Mouse (Mus musculus): ENCODE measurements at regions not wholly inside any gene's neighbourhood (a gene's known extent, or its start where the extent isn't known, plus 50 kb on each side); places are given as distances from the start of the nearest gene placed in this dataset.

DNA sequence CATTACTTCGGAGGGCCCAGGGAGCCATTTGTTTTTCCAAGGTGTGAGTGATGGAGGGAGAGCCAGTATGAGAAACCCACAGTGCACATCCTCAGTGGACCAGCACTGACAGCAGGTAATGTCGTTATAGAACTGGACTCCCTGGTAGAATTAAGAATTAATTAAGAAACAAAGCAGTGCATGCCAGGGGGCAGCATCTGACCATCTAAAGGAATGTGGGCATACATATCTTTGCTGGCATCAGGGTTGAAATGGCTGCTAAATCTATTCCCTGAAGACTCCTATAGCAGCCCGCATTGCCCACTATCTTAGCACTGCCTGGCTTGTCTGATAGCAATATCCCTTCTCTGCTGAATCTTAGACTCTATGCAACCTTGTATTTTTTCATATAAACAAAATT lies 1076.1 kb upstream of the Gm7489 start:
- TF ChIP-seq POLR2A (IDR thresholded peaks at IDR 0.05; ENCODE audit: low read depth, low read length), result no peak
- no peak for TF ChIP-seq CTCF (IDR thresholded peaks at IDR 0.05; ENCODE audit: borderline replicate concordance, insufficient read depth, low read length)
